Mouse (Mus musculus): ENCODE data around the gene Cd209e.
"Not testable (repeated sequence)": the region's sequence is repeated elsewhere in the genome, so short reads cannot be mapped to it uniquely, and the experiment has no call there.

Cd209e gene

GRCm38 (mm10) chr8:3854209-3854608, at the start of gene Cd209e:
TSS of gene Cd209e (minus strand) at chr8:3854309.
- DNase-seq (ENCODE audit: low spot score), result no peak

DNA sequence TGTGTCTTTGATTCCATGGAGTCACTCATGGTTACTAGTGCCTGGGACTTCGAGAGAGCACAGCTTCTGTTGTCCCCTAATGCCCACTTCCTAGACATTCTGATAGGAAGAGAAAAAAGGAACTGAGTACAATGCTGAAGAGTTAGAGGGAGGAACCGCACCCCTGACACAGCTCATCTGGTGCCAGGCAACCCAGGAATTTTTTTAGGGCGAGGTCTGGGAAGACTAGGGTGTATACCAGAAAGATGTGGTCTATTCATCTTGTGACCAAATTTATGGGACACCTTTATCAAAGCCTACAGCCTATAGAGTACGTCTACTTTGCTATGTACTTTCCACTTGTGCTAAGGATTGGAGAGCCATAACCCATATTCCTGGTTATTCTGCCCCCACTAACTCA, 24.3 kb upstream of the Cd209e start, which contains the start of gene Cd209d:
TSS of gene Cd209d (minus strand) at position 101 of the 400 bp plus-strand sequence.
- no peak for DNase-seq (ENCODE audit: low spot score)

DNA sequence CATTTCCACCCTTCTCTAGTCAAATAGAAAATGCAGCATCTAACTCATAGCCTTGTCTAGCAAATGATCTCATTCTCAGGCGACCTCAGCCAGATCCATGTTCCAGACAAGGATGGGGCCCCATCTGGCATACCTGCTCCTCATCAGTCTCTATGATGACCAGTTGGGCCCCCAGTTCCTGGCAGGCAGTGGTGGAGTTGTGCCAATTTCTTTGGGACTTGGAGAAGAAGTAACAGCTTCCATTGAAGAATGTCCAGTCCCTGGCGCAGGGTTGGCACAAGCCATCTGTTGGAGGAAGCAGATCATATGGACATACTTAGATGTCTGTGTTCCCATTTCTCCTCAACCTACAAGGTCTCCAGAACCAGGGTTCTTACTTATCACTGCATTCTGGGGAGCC, 22.0 kb upstream of the Cd209e start:
- DNase-seq (ENCODE audit: low spot score), result no peak

DNA sequence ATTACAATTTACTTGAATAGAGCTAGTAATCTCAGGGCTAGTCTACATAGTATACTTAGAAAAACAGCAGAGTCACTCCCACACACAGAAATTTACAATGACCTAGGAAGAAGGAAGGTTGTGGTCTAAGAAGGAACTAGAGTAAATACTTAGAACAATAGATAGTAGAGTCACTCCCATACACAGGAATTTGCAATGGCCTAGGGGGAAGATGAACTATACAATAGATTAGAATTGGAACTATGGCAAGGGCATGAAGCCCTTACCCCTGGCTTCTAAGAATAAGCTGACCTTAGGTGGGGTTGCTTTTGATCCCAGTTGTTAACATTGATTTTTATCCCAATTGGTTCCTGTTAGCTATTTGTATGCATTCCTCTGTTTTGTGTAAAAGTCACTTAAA, 8.6 kb upstream of the Cd209e start:
- not testable (repeated sequence) for DNase-seq (ENCODE audit: low spot score)

DNA sequence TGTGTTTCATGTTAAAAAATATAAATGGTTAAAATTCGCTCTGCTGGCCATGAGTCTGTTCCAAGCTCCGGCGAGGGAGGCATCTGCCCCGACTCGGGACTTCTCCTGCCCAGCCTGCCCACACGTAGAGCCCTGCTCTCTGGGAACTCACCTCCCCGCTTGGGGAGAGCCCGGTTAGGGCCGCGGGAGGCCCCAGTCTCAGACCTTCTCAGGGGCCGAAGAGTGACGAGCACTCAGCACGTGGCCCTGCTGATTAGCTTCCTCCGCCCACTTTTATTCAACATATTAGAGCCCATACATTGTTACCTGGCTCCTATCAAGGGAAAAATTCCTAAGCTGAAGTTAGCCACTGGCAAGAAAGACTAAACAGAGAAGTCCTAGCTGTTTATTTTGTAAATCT, 51.0 kb downstream of the Cd209e start:
- no peak for DNase-seq (ENCODE audit: low spot score)
